Mouse (Mus musculus) brain, embryonic 18.5 days (tissue): ENCODE measurements at regions not wholly inside any gene's neighbourhood (a gene's known extent, or its start where the extent isn't known, plus 50 kb on each side); places are given as distances from the start of the nearest gene placed in this dataset.
A peak's percentile ranks its signal among the peaks of the same experiment; 100 is the strongest.

Source experiments
- DNase-seq: peaks from one replicate; pipeline ENCODE4 v3.0.0-alpha.2; 2012; ENCODE audit warnings: low read depth, low spot score

DNA sequence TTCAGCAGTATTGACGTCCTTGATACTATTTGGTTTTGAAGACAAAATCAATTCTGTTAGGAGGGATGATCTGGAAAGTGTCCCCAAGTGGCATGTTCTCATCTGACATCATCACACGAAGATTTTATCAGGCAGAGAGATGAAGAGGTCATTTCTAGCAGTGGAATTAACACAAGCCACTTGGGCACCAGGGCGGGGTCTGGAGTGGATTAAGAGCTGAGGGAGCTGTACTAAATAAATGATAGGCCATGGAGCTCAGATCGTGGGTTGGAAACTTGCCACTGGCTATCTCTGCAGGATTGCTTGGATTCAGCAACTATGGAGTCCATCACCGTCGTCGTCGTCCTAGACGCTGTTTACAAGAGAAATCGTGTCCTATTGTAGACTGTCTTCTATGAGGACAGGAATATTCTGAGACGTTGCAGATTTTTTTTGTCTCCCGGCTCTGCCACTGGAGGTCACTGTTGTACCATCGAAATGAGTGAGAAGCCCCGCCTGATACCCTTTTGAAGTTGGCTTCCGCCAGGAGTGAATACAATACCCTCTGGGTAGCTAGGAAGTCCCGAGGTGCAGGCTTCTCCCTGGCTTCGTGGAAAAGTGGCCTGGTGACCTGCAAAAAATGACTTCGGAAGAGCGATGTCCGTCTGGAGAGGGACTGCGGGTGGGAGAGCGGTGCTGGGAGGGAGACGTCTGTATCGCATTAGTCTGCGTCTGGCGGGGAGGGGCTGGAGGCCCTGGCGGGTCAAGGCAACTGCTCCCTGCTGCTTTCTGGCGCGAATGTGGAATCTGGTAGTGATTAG lies 67.1 kb upstream of the Ubash3b start:
- DNase-seq: peak; percentile 87

DNA sequence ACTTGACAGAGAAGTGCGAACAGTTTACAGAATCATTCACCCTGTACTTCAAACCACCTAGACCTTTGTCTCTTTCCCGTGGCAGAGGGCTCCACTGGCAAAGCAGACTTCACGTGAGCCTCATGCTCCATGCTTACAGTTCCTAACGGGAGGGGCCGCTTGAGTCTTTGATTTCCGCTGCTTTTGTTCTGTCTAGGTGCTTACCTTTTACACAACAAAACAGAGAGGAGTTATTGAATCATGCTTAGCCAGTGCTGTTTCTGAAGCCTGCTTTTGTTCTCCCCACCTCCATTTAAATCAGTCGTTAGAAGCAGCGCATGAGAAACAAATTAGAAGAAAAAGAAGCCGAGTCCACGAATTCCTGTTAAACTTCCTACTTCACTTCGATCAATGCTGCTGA lies 61.9 kb upstream of the Ubash3b start:
- DNase-seq: no peak

DNA sequence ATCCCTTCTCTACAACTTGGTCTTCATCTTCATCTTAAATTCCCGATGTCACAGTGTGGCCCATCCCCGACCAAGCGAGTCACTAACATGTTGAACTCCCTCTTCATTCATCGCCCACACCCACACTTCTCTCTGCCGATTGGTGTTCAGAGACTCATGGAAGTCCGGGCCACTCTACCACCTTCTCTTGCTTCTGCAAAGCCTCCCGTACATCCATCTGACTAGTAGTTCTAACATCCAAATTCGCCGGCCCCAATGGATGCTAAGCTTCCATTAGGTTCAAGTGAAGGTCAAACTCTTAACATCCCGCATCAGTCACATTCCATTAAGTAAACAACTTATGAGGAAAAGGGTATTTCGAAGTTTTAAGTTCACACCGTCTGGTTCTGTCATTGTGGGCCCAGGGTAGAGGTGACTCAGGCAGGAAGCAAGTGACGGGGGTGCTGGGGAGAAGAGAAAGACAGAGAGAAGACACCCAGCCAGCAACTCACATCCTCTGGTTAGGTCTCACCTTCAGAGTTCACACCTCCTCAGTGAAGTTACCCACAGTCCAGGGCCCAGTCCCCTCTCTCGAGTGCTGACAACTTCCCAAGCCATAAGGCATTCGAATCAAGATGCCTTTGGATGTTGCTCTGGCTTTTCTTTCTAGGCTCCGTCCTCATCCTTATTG lies 61.0 kb upstream of the Ubash3b start:
- DNase-seq: no peak

DNA sequence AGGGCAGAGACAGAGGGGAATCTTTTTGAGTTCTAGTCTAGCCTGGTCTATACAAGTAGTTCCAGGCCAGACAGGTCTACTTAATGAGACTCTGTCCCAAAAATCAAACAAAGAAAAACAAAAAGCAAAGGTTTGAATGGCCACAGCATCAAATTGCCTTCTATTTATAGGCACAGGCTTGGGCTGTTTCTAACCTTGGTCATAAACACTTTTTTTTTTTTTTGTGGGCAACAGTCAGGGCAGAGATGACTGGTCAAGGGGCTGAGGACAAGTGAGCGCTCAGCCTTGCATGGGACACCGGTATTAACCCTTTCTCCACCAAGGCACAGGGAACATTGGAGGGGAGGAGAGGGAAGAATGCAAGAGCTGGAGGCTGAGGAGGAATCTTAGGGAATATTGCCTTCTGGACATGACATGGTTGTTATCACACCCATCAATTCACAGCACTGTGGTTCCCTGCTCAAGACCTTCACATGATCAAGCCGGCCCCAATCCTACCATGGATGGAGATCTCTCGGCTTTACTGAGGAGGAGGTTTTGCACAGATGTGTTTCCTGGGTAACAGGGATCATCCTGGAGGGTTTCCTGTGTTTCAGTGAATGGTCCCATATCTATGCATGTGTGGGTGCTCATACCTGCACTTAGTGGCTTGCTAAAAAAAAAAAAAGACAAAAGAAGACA lies 59.8 kb upstream of the Ubash3b start:
- no peak for DNase-seq

DNA sequence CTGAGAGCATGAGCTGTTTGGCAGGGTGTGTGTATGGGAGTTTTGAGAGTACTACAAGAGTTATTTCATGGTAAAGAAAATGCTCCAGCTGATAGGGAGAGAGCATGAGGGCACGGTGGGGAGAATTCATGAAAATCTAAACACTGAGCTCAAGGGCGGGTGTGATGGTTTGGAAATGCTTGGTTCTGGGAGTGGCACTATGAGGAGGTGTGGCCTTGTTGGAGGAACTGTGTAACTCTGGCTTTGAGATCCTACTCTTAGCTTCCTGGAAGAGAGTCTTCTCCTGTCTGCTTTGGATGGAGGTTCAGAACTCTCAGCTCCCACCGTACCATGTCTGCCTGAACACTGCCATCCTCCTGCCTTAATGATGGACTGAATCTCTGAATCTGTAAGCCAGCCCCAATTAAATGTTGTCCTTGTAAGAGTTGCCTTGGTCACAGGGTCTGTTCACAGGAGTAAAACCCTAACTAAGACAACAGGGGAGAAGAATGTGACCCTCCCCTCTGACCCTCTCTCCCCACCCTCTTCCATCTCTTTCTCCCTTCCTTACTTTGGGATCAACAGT lies 58.7 kb upstream of the Ubash3b start:
- no peak for DNase-seq

DNA sequence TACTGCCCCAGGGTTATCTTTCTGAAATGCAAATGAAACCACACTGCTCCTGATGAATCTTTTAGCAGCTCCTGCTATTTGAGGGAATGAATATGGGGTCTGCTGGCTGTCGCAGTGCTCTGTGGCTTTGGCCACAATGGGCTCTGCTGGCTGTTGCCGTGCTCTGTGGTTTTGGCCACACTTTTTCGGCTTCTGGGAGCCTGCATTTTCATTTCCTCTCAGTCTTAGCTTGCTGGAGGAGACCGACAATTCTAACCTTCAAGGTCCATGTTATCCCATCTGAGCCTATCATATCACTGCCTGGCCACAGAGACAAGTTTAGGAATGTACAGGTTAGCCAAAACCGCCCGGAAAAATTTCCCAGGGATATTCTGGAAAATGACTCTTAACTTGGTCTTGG lies 57.2 kb upstream of the Ubash3b start:
- no peak for DNase-seq

DNA sequence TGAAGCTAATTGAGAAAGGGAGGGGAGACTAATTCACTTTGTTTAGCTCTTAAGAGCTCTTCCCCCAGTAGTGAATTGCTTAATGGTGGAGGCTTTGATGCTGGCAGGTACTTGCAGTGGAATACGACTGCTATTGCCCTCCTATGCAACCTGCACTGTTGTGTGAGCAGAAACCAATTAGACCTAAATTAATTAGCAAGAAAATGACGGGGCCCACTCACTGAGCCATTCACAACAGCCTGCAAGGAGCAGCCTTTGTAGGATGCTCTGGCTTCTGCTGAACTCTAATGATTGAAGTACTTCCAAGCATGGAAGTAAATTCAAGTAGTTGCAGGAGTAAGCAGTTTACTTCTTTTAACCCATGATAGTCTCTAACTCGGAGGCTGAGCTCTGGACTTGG lies 54.8 kb upstream of the Ubash3b start:
- no peak for DNase-seq

DNA sequence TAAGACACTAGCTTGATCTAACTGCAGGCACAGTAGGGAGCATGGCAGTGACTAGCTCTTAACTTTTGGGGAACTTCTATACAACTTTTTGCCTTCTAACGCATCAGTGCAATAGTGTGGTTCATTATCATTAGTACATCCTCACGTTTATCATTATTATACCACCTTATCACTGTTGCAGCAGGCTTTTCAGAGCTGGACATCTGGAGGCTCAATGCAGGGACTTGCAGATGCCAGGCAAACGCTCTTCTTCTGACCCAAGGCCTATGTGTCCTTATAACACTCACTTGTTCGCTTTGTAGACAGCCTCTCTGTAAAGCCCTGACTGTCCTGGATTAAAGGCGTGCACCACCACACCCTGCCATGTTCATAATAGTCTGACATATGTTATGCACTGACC lies 53.5 kb upstream of the Ubash3b start:
- no peak for DNase-seq

DNA sequence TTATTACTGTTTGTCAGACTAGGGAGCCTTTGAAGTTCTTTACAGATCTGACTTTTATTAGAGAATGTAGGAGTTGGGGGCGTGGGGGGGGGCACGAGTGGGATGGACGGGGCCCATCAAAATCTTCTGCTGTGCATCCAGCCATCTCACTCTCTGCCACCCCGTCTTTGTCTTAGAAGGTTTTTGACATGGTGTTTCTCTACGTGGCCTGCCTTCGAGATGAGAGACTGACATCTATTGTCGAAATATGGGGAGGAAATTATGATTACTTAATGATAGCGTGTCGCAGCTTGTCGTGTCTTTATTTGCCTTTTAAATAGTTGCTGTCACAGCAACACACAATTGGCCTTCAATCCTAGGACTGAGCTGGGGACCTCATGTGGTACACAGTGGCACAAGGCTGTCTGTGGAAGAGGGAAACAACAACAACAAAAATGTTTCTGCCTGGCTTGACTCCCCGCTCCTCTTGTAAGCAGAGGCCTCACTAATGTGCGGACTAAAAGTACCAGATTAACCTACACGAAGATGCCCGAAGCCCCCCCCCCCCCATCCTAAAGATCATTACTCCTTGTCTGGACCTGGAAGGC lies 51.5 kb upstream of the Ubash3b start:
- no peak for DNase-seq

DNA sequence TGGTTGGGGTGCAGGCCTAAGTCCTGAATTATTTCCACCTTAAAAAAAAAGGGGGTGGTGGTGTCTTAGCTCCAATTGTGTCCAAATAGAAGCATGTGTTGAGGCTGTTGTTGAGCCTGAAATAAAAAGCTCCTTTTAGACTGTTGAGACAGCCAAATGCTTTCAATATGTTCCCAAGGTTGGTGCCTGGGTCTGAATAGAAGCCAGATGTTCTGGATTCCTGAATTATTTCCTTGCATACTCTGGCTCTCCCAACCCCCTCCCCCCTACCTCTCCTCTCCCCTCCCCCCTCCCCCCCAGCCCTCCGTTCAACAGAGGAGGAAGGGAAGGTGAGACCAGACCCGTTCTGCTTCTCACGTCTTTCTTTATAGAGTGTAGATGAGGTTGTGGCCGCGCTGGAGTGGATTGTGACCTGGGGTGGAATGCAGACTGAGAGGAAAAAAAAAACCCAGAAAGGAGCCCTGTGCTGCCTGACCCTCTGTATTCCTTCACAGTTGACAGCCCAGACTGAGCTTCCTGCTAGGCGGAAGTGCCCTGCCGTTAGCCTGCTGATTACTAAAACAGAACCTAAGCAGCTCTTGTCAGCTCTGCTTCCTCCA lies 50.9 kb upstream of the Ubash3b start:
- no peak for DNase-seq

DNA sequence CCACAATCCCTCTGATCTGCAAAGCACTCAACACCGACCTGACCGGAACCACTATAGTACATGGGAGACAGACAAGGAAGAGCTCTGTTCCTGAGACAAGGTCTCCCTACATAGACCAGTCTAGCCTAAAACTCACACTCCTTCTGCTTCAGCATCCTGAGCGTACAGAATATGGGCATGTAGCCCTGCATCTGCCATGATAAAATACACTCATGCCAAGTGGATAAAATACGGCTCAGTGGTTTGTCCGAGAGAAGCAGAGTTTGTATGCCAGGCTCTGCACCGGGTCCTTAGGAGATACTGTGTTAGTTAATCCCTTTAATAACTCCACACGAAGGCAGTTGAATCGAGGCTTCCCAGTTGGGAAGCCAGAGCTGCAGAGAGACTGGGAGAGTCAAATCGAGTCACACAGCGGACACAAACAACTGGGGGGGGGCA lies 50.4 kb upstream of the Ubash3b start:
- DNase-seq: no peak
